Mouse (Mus musculus) lung, postnatal 4 days (tissue): ENCODE data around the gene Tubg1.
"Not testable (repeated sequence)": the region's sequence is repeated elsewhere in the genome, so short reads cannot be mapped to it uniquely, and the experiment has no call there.

ENCODE experiments used
- DNase-seq, 2 experiments: peaks; one replicate each; pipeline ENCODE4 v3.0.0; 2021

The Tubg1 gene

GRCm38 (mm10) chr11:101142215-101142967, 22.7 kb downstream of the Tubg1 start:
- no peak for DNase-seq

GRCm38 (mm10) chr11:101143338-101144225, 23.8 kb downstream of the Tubg1 start:
- DNase-seq, result peak in 1 of 2 experiments; percentile 44

GRCm38 (mm10) chr11:101146377-101146776, 26.6 kb downstream of the Tubg1 start:
- DNase-seq, result no peak

GRCm38 (mm10) chr11:101148751-101149150, 29.0 kb downstream of the Tubg1 start:
- DNase-seq, result no peak

- DNase-seq, result peak in 1 of 2 experiments; percentile 67
Measured at GRCm38 (mm10) chr11:101149178-101150105, 29.7 kb downstream of the Tubg1 start.

- DNase-seq, result no peak
Measured at GRCm38 (mm10) chr11:101151063-101151462, 31.3 kb downstream of the Tubg1 start.

GRCm38 (mm10) chr11:101152825-101153224, 33.1 kb downstream of the Tubg1 start:
- DNase-seq, result no peak

- DNase-seq, result no peak
Measured at GRCm38 (mm10) chr11:101154648-101155047, 34.9 kb downstream of the Tubg1 start.

GRCm38 (mm10) chr11:101155151-101155550, 35.4 kb downstream of the Tubg1 start:
- DNase-seq, result no peak

- DNase-seq, result peak; percentile 66 to 82
Measured at GRCm38 (mm10) chr11:101155728-101156371, 36.1 kb downstream of the Tubg1 start, which contains the start of gene Tubg2. Gene Tubg2 (plus strand): TSS chr11:101155907.

GRCm38 (mm10) chr11:101160151-101160550, 40.4 kb downstream of the Tubg1 start:
- DNase-seq, result not testable (repeated sequence)

- not testable (repeated sequence) for DNase-seq
Measured at GRCm38 (mm10) chr11:101160981-101161505, 41.3 kb downstream of the Tubg1 start.

- no peak for DNase-seq
Measured at GRCm38 (mm10) chr11:101161551-101161950, 41.8 kb downstream of the Tubg1 start.

GRCm38 (mm10) chr11:101162301-101162700, 42.6 kb downstream of the Tubg1 start:
- no peak for DNase-seq

GRCm38 (mm10) chr11:101162772-101163171, 43.0 kb downstream of the Tubg1 start:
- peak in 1 of 2 experiments; percentile 84 for DNase-seq

GRCm38 (mm10) chr11:101163476-101164350, 44.0 kb downstream of the Tubg1 start:
- no peak for DNase-seq

- no peak for DNase-seq
Measured at GRCm38 (mm10) chr11:101164351-101164665, 44.6 kb downstream of the Tubg1 start.

- no peak for DNase-seq
Measured at GRCm38 (mm10) chr11:101164677-101165580, 45.2 kb downstream of the Tubg1 start.

GRCm38 (mm10) chr11:101166357-101166756, 46.6 kb downstream of the Tubg1 start:
- DNase-seq, result no peak
